Mouse (Mus musculus) thymus, adult 2 months (tissue): ENCODE measurements at regions not wholly inside any gene's neighbourhood (a gene's known extent, or its start where the extent isn't known, plus 50 kb on each side); places are given as distances from the start of the nearest gene placed in this dataset.

ENCODE experiments used
- CTCF ChIP-seq: fragments of 200-500 bp; IDR thresholded peaks from 2 replicates; pipeline ENCODE4 v1.5.1; 2012; ENCODE audit warnings: mild to moderate bottlenecking, control low read depth, low read length, moderate library complexity, borderline replicate concordance; ENCODE audit not compliant: control insufficient read depth, poor library complexity, insufficient read depth; ENCODE audit errors: extremely low read depth
- POLR2A ChIP-seq: fragments of 200-500 bp; IDR thresholded peaks from 2 replicates; pipeline ENCODE4 v1.6.1; 2012; ENCODE audit warnings: mild to moderate bottlenecking, low read length, control low read depth, moderate library complexity; ENCODE audit not compliant: control insufficient read depth, poor library complexity, insufficient read depth; ENCODE audit errors: extremely low read depth

DNA sequence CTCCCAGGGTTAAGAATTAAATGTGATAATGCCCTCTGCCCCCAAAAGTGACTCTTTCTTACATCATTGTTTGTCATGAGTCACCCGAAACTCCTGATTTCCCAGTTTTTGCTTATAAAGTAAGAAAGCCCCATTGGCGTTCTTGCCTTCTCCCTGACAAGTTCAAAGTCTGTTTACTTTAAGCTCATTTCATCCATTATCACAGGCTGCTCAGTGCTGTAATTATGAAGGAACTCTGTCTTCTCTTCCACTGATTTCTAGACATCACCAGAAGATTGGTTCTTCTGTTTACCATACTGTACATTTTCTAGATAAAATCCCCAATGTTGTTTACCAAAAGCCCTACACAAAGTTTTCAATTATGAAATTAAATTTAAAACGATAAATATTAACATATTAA lies 81.2 kb upstream of the 4933402D24Rik start:
- no peak for TF ChIP-seq CTCF
- no peak for TF ChIP-seq POLR2A
